Mouse (Mus musculus): Measurements from ENCODE around the gene Naa80. TPM values are rescaled to one million over a fixed set of nuclear protein-coding genes. Genes with fewer than 3 reads are reported as not detected.

Naa80 gene
- polyA plus RNA-seq, 2 experiments = 17.2 to 38.7 TPM

- no peak for TF ChIP-seq POLR2A (IDR thresholded peaks at IDR 0.05; ENCODE audit: borderline replicate concordance, extremely low read depth, insufficient read depth, insufficient read length)
- ATAC-seq (ENCODE audit: low FRiP score, low read depth) = no peak
- 94% methylated on average over 14 of the region's 14 CpGs for WGBS
- Histone ChIP-seq H3K4me3 (replicated peaks; ENCODE audit: low read length) (no peak overlapping the region), H3K9ac (ENCODE audit: low read depth, low read length, severe bottlenecking) (no peak overlapping the region), H3K27me3 (ENCODE audit: control insufficient read depth, insufficient read depth, low read length) (no peaks in the 10 kb centered on the region), H3K4me2 (replicated peaks; ENCODE audit: low read depth, low read length, severe bottlenecking) (peak overlapping the region; percentile 83; the same call in 1 of the 2 replicates), H3K27ac (replicated peaks; ENCODE audit: low read depth, low read length) (no peak overlapping the region), H3K9me3 (ENCODE audit: control insufficient read depth, low read length) (no peaks in the 10 kb centered on the region), H3K36me3 (ENCODE audit: control insufficient read depth, insufficient read depth, low read length) (peaks cover 18% of the 10 kb centered on the region), H3K4me1 (ENCODE audit: control insufficient read depth, insufficient read depth, low read length) (peaks cover 30% of the 10 kb centered on the region)
- no peak for DNase-seq (ENCODE audit: low spot score)
These were observed 575 bp downstream of the Naa80 start for GRCm38 (mm10) chr9:107579023-107579900.

- Histone ChIP-seq H3K4me2 (replicated peaks; ENCODE audit: low read depth, low read length, severe bottlenecking) (peak within 1 kb of the TSS; percentile 83), H3K9me3 (ENCODE audit: control insufficient read depth, low read length) (no peaks in the 10 kb centered on the region), H3K27me3 (ENCODE audit: control insufficient read depth, insufficient read depth, low read length) (no peaks in the 10 kb centered on the region), H3K27ac (replicated peaks; ENCODE audit: low read depth, low read length) (peak within 1 kb of the TSS; percentile 91), H3K4me1 (ENCODE audit: control insufficient read depth, insufficient read depth, low read length) (peaks cover 30% of the 10 kb centered on the region), H3K4me3 (replicated peaks; ENCODE audit: low read length) (peak within 1 kb of the TSS; percentile 57), H3K9ac (ENCODE audit: low read depth, low read length, severe bottlenecking) (peak within 1 kb of the TSS; percentile 77), H3K36me3 (ENCODE audit: control insufficient read depth, insufficient read depth, low read length) (peaks cover 13% of the 10 kb centered on the region)
- peak; percentile 93 for DNase-seq (ENCODE audit: low spot score)
- WGBS = 1% methylated on average over 32 of the region's 32 CpGs
- ATAC-seq (ENCODE audit: low FRiP score, low read depth) = peak; percentile 81
- TF ChIP-seq POLR2A (IDR thresholded peaks at IDR 0.05; ENCODE audit: borderline replicate concordance, extremely low read depth, insufficient read depth, insufficient read length) = peak; percentile 85; the same call in 1 of the 2 replicates
These were observed 2.0 kb downstream of the Naa80 start, which contains the start of gene Hyal3 for GRCm38 (mm10) chr9:107580501-107581317. Gene Hyal3 (plus strand): TSS chr9:107580818.

GRCm38 (mm10) chr9:107581584-107581983 is 2.9 kb downstream of the Naa80 start:
- DNase-seq (ENCODE audit: low spot score) (no peak), ATAC-seq (ENCODE audit: low FRiP score, low read depth) (no peak)
- Histone ChIP-seq H3K9ac (ENCODE audit: low read depth, low read length, severe bottlenecking) (peak overlapping the region; percentile 77), H3K36me3 (ENCODE audit: control insufficient read depth, insufficient read depth, low read length) (peaks cover 13% of the 10 kb centered on the region), H3K27me3 (ENCODE audit: control insufficient read depth, insufficient read depth, low read length) (no peaks in the 10 kb centered on the region), H3K27ac (replicated peaks; ENCODE audit: low read depth, low read length) (peak overlapping the region; percentile 91; the same call in 1 of the 2 replicates), H3K9me3 (ENCODE audit: control insufficient read depth, low read length) (no peaks in the 10 kb centered on the region), H3K4me2 (replicated peaks; ENCODE audit: low read depth, low read length, severe bottlenecking) (peak overlapping the region; percentile 83), H3K4me1 (ENCODE audit: control insufficient read depth, insufficient read depth, low read length) (peaks cover 23% of the 10 kb centered on the region), H3K4me3 (replicated peaks; ENCODE audit: low read length) (peak overlapping the region; percentile 57)
- 76% methylated on average over 4 of the region's 4 CpGs for WGBS
- no peak for TF ChIP-seq POLR2A (IDR thresholded peaks at IDR 0.05; ENCODE audit: borderline replicate concordance, extremely low read depth, insufficient read depth, insufficient read length)

GRCm38 (mm10) chr9:107582509-107583062 is 3.9 kb downstream of the Naa80 start:
- TF ChIP-seq POLR2A (IDR thresholded peaks at IDR 0.05; ENCODE audit: borderline replicate concordance, extremely low read depth, insufficient read depth, insufficient read length) = no peak
- ATAC-seq (ENCODE audit: low FRiP score, low read depth) (no peak), DNase-seq (ENCODE audit: low spot score) (no peak)
- Histone ChIP-seq H3K4me2 (replicated peaks; ENCODE audit: low read depth, low read length, severe bottlenecking) (no peak overlapping the region), H3K36me3 (ENCODE audit: control insufficient read depth, insufficient read depth, low read length) (peaks cover 13% of the 10 kb centered on the region), H3K4me1 (ENCODE audit: control insufficient read depth, insufficient read depth, low read length) (peaks cover 13% of the 10 kb centered on the region), H3K27me3 (ENCODE audit: control insufficient read depth, insufficient read depth, low read length) (no peaks in the 10 kb centered on the region), H3K27ac (replicated peaks; ENCODE audit: low read depth, low read length) (no peak overlapping the region), H3K9me3 (ENCODE audit: control insufficient read depth, low read length) (no peaks in the 10 kb centered on the region), H3K9ac (ENCODE audit: low read depth, low read length, severe bottlenecking) (no peak overlapping the region), H3K4me3 (replicated peaks; ENCODE audit: low read length) (no peak overlapping the region)
- 89% methylated on average over 7 of the region's 7 CpGs for WGBS

- H3K9ac ChIP-seq (ENCODE audit: low read depth, low read length, severe bottlenecking) = no peak overlapping the region
- no peak for DNase-seq (ENCODE audit: low spot score)
- 93% methylated on average over 14 of the region's 14 CpGs for WGBS
- TF ChIP-seq POLR2A (IDR thresholded peaks at IDR 0.05; ENCODE audit: borderline replicate concordance, extremely low read depth, insufficient read depth, insufficient read length) = no peak
- H3K9me3 ChIP-seq (ENCODE audit: control insufficient read depth, low read length) = no peaks in the 10 kb centered on the region
- peaks cover 13% of the 10 kb centered on the region for H3K36me3 ChIP-seq (ENCODE audit: control insufficient read depth, insufficient read depth, low read length)
- no peak overlapping the region for H3K4me2 ChIP-seq (replicated peaks; ENCODE audit: low read depth, low read length, severe bottlenecking)
- no peak overlapping the region for H3K4me3 ChIP-seq (replicated peaks; ENCODE audit: low read length)
- no peaks in the 10 kb centered on the region for H3K27me3 ChIP-seq (ENCODE audit: control insufficient read depth, insufficient read depth, low read length)
- ATAC-seq (ENCODE audit: low FRiP score, low read depth) = no peak
- peaks cover 14% of the 10 kb centered on the region for H3K4me1 ChIP-seq (ENCODE audit: control insufficient read depth, insufficient read depth, low read length)
- H3K27ac ChIP-seq (replicated peaks; ENCODE audit: low read depth, low read length) = no peak overlapping the region
These were observed 4.5 kb downstream of the Naa80 start for GRCm38 (mm10) chr9:107583174-107583573.
